Mouse (Mus musculus) myocyte (in vitro differentiated cells): ENCODE measurements around the gene Aldh2.

Experiments
- CEBPB ChIP-seq: IDR thresholded peaks from 2 replicates; pipeline ENCODE4 v1.6.1; 2011; ENCODE audit warnings: mild to moderate bottlenecking, moderate library complexity; ENCODE audit not compliant: poor library complexity, insufficient read depth, severe bottlenecking
- E2F4 ChIP-seq: IDR thresholded peaks from one replicate; pipeline ENCODE4 v1.6.1; 2011; ENCODE audit warnings: mild to moderate bottlenecking, control low read depth, moderate library complexity; ENCODE audit not compliant: insufficient read depth
- MAX ChIP-seq: IDR thresholded peaks from one replicate; pipeline ENCODE4 v1.6.1; 2011; ENCODE audit warnings: low read depth, mild to moderate bottlenecking, control low read depth
- MYOG ChIP-seq, 3 experiments: IDR thresholded peaks; one replicate each; pipeline ENCODE4 v1.6.1; 2011; ENCODE audit warnings: control low read depth in 2 of 3, low read depth in 2 of 3, mild to moderate bottlenecking in 2 of 3; ENCODE audit not compliant: insufficient read length in 2 of 3, control insufficient read depth in 1 of 3, insufficient read depth in 1 of 3
- POLR2A ChIP-seq: IDR thresholded peaks from one replicate; pipeline ENCODE4 v1.6.1; 2011; ENCODE audit warnings: low read depth, mild to moderate bottlenecking, control low read depth, moderate library complexity; ENCODE audit not compliant: insufficient read length
- POLR2AphosphoS2 ChIP-seq: IDR thresholded peaks from one replicate; pipeline ENCODE4 v1.6.1; 2011; ENCODE audit warnings: low read depth, control low read depth; ENCODE audit not compliant: insufficient read length
- SRF ChIP-seq: IDR thresholded peaks from one replicate; pipeline ENCODE4 v1.6.1; 2011; ENCODE audit warnings: low read depth; ENCODE audit not compliant: control insufficient read depth, insufficient read length
- TCF12 ChIP-seq: IDR thresholded peaks from one replicate; pipeline ENCODE4 v1.6.1; 2011; ENCODE audit warnings: mild to moderate bottlenecking, control low read depth; ENCODE audit not compliant: poor library complexity, insufficient read depth, severe bottlenecking
- TCF3 ChIP-seq: IDR thresholded peaks from one replicate; pipeline ENCODE4 v1.6.1; 2011; ENCODE audit warnings: low read depth, control low read depth; ENCODE audit not compliant: insufficient read length
- USF1 ChIP-seq: IDR thresholded peaks from one replicate; pipeline ENCODE4 v1.6.1; 2011; ENCODE audit warnings: low read depth, mild to moderate bottlenecking, control low read depth, moderate library complexity

DNA sequence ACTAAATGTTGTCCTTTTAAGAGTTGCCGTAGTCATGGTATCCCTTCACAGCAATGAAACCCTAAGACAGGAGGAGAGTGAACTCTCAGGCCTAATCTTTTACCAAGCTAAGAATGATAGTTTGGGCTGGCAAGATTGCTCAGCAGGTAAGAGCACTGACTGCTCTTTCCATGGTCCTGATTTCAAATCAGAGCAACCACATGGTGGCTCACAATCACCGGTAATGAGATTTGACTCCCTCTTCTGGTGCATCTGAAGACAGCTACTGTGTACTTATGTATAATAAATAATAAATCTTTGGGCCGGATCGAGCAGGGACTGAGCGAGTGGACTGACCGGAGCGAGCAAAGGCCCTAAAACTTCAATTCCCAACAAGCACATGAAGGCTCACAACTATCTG lies 52.4 kb downstream of the Aldh2 start:
- no peak for TF ChIP-seq POLR2A
- no peak for TF ChIP-seq CEBPB
- no peak for TF ChIP-seq MAX
- no peak for TF ChIP-seq MYOG (IDR thresholded peaks at IDR 0.05; ENCODE audit: control insufficient read depth in 1 of 3, insufficient read depth in 1 of 3, insufficient read length in 2 of 3, low read depth in 2 of 3)
- TF ChIP-seq E2F4: no peak
- TF ChIP-seq USF1: no peak
- TF ChIP-seq TCF3: no peak
- TF ChIP-seq SRF: no peak
- TF ChIP-seq TCF12: no peak
- no peak for TF ChIP-seq POLR2AphosphoS2
